Mouse (Mus musculus): ENCODE data around the gene Epp13. TPM values are rescaled to one million over a fixed set of nuclear protein-coding genes. Genes with fewer than 3 reads are reported as not detected.
"Not testable (repeated sequence)": the region's sequence is repeated elsewhere in the genome, so short reads cannot be mapped to it uniquely, and the experiment has no call there.

Epp13 gene
- not detected in 2 replicates for polyA plus RNA-seq (2014; fragmentation: Nextera tagmentation; extraction: Ambion mirVana)

- Histone ChIP-seq H3K4me3 (ENCODE audit: low read length) (no peak within 1 kb of the TSS), H3K9ac (ENCODE audit: low read depth, low read length) (no peak within 1 kb of the TSS), H3K36me3 (ENCODE audit: control insufficient read depth, insufficient read depth, low read length) (no peaks in the 10 kb centered on the region), H3K27ac (ENCODE audit: low read depth, low read length) (no peak within 1 kb of the TSS), H3K4me1 (ENCODE audit: control insufficient read depth, insufficient read depth, low read length) (no peaks in the 10 kb centered on the region), H3K4me2 (replicated peaks; ENCODE audit: low read depth, low read length) (no peak within 1 kb of the TSS), H3K27me3 (ENCODE audit: control insufficient read depth, insufficient read depth, low read length) (no peaks in the 10 kb centered on the region), H3K9me3 (ENCODE audit: control insufficient read depth, low read length) (no peaks in the 10 kb centered on the region)
- no peak for ATAC-seq (ENCODE audit: low FRiP score, low TSS enrichment)
- WGBS = 83% methylated on average over 6 of the region's 6 CpGs
Observed at GRCm38 (mm10) chr7:6252410-6252809, at the start of gene Epp13. TSS of gene Epp13 (plus strand) at chr7:6252710.

- no peak for ATAC-seq (ENCODE audit: low FRiP score, low TSS enrichment)
- 70% methylated on average over 3 of the region's 3 CpGs for WGBS
- H3K9ac ChIP-seq (ENCODE audit: low read depth, low read length) = no peak overlapping the region
Observed at GRCm38 (mm10) chr7:6204200-6204599, 48.3 kb upstream of the Epp13 start.

DNA sequence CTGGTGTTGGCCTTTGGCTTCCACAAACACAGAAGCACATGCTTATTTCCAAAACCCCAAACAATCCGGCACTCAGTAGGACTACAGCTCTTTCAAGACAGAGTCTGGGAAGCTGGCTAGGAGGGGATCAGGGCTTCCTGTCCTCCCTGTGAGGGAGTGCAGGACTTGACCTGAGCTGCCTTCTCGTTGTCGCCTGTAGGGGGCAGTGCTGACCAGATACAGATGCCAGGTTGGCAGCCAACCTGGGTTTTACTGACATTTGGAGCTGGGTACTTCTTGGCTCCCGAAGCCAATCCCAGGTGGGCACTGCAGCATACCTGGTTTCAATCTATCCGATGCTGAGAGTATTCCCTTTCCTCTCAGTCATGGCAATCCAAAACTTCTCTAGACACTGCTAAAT is 39.4 kb upstream of the Epp13 start:
- Histone ChIP-seq H3K4me3 (ENCODE audit: low read length) (no peak overlapping the region), H3K4me1 (ENCODE audit: control insufficient read depth, insufficient read depth, low read length) (no peaks in the 10 kb centered on the region), H3K4me2 (replicated peaks; ENCODE audit: low read depth, low read length) (no peak overlapping the region), H3K27ac (ENCODE audit: low read depth, low read length) (no peak overlapping the region), H3K36me3 (ENCODE audit: control insufficient read depth, insufficient read depth, low read length) (no peaks in the 10 kb centered on the region), H3K27me3 (ENCODE audit: control insufficient read depth, insufficient read depth, low read length) (no peaks in the 10 kb centered on the region), H3K9me3 (ENCODE audit: control insufficient read depth, low read length) (no peaks in the 10 kb centered on the region), H3K9ac (ENCODE audit: low read depth, low read length) (no peak overlapping the region)
- no peak for ATAC-seq (ENCODE audit: low FRiP score, low TSS enrichment)
- 44% methylated on average over 5 of the region's 5 CpGs for WGBS

More at GRCm38 (mm10) chr7:6204200-6204599, 48.3 kb upstream of the Epp13 start:
- Histone ChIP-seq H3K27ac (ENCODE audit: low read depth, low read length) (no peak overlapping the region), H3K4me2 (replicated peaks; ENCODE audit: low read depth, low read length) (no peak overlapping the region), H3K4me3 (ENCODE audit: low read length) (no peak overlapping the region), H3K27me3 (ENCODE audit: control insufficient read depth, insufficient read depth, low read length) (no peaks in the 10 kb centered on the region), H3K4me1 (ENCODE audit: control insufficient read depth, insufficient read depth, low read length) (no peaks in the 10 kb centered on the region), H3K36me3 (ENCODE audit: control insufficient read depth, insufficient read depth, low read length) (no peaks in the 10 kb centered on the region), H3K9me3 (ENCODE audit: control insufficient read depth, low read length) (no peaks in the 10 kb centered on the region)

- not testable (repeated sequence) for H3K9me3 ChIP-seq (ENCODE audit: control insufficient read depth, low read length); H3K4me1 ChIP-seq (ENCODE audit: control insufficient read depth, insufficient read depth, low read length); H3K27ac ChIP-seq (ENCODE audit: low read depth, low read length); H3K4me2 ChIP-seq (replicated peaks; ENCODE audit: low read depth, low read length); H3K36me3 ChIP-seq (ENCODE audit: control insufficient read depth, insufficient read depth, low read length); ATAC-seq (ENCODE audit: low FRiP score, low TSS enrichment); H3K9ac ChIP-seq (ENCODE audit: low read depth, low read length); H3K4me3 ChIP-seq (ENCODE audit: low read length); H3K27me3 ChIP-seq (ENCODE audit: control insufficient read depth, insufficient read depth, low read length)
- WGBS = 90% methylated on average over 3 of the region's 4 CpGs
Observed at GRCm38 (mm10) chr7:6214691-6215090, 37.8 kb upstream of the Epp13 start.

DNA sequence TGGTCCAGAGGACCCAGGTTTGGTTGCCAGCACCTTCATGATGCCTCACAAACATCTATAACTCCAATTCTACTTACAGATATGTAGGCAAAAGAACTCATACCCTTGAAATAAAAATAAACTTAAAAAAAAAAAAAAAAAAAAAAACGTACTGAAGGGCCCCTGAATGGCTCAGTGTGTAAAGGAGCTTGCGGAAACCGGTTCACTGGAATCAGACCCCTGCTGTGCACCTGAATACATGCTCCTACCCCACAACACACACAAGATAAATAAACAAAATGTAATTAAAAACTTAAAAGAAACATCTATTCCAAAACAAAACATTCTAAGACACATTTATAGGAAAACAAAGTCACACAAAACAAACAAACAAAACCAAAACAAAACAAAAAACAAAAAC is 32.4 kb upstream of the Epp13 start:
- 67% methylated on average over 3 of the region's 3 CpGs for WGBS
- H3K4me2 ChIP-seq (replicated peaks; ENCODE audit: low read depth, low read length) = no peak overlapping the region
- no peaks in the 10 kb centered on the region for H3K9me3 ChIP-seq (ENCODE audit: control insufficient read depth, low read length)
- H3K27me3 ChIP-seq (ENCODE audit: control insufficient read depth, insufficient read depth, low read length) = no peaks in the 10 kb centered on the region
- H3K9ac ChIP-seq (ENCODE audit: low read depth, low read length) = no peak overlapping the region
- no peak overlapping the region for H3K27ac ChIP-seq (ENCODE audit: low read depth, low read length)
- H3K4me1 ChIP-seq (ENCODE audit: control insufficient read depth, insufficient read depth, low read length) = no peaks in the 10 kb centered on the region
- H3K36me3 ChIP-seq (ENCODE audit: control insufficient read depth, insufficient read depth, low read length) = no peaks in the 10 kb centered on the region
- ATAC-seq (ENCODE audit: low FRiP score, low TSS enrichment) = no peak
- H3K4me3 ChIP-seq (ENCODE audit: low read length) = no peak overlapping the region

GRCm38 (mm10) chr7:6221978-6222377 is 30.5 kb upstream of the Epp13 start, which contains the start of gene Zscan5b:
TSS of gene Zscan5b (plus strand) at chr7:6222278.
- Histone ChIP-seq H3K9ac (ENCODE audit: low read depth, low read length) (no peak within 1 kb of the TSS), H3K4me2 (replicated peaks; ENCODE audit: low read depth, low read length) (no peak within 1 kb of the TSS), H3K36me3 (ENCODE audit: control insufficient read depth, insufficient read depth, low read length) (no peaks in the 10 kb centered on the region), H3K4me1 (ENCODE audit: control insufficient read depth, insufficient read depth, low read length) (no peaks in the 10 kb centered on the region), H3K27me3 (ENCODE audit: control insufficient read depth, insufficient read depth, low read length) (no peaks in the 10 kb centered on the region), H3K4me3 (ENCODE audit: low read length) (no peak within 1 kb of the TSS), H3K9me3 (ENCODE audit: control insufficient read depth, low read length) (no peaks in the 10 kb centered on the region), H3K27ac (ENCODE audit: low read depth, low read length) (no peak within 1 kb of the TSS)
- ATAC-seq (ENCODE audit: low FRiP score, low TSS enrichment) = no peak
- WGBS = 94% methylated on average over 12 of the region's 12 CpGs

DNA sequence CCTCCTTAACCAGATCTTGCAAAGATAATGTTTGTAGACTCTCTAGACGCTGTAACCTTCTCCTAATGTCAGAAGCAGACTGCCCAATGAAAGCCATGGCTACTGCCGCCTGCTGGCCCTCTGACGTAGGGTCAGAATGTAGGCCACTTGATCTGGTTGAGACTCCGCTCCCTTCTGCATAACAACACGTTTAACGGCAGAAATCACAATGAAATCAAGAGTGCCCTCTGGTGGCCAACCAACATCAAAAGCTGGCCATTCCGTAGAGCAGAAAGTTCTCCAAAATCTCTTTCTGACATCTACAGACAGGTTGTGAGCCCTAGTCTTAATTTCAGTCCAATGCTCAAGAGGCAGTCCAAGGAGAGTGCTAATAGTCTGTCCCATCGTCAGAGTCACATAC is 24.0 kb upstream of the Epp13 start:
- WGBS = 56% methylated on average over 8 of the region's 8 CpGs

DNA sequence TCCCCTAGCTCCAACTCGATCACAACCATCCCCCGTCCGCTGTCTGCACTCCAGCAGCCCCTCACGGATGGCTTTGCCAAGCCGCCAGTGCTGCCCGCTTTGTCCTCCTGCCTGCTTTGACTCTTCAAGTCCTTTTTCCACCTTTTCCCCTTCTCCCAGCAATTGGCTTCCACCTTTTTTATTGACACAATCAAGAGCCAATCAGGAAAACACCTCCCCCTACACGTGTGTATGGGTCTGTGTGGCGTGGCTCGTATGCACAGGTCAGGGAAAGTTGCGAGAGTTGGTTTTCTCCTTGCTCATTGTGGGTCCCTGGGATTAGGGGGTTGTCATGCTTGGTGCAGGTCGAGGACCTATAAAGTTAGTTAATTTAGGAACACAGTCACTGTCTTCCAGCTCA is 12.7 kb upstream of the Epp13 start:
- Histone ChIP-seq H3K27me3 (ENCODE audit: control insufficient read depth, insufficient read depth, low read length) (no peaks in the 10 kb centered on the region), H3K9me3 (ENCODE audit: control insufficient read depth, low read length) (no peaks in the 10 kb centered on the region), H3K36me3 (ENCODE audit: control insufficient read depth, insufficient read depth, low read length) (no peaks in the 10 kb centered on the region), H3K4me3 (ENCODE audit: low read length) (no peak overlapping the region), H3K9ac (ENCODE audit: low read depth, low read length) (no peak overlapping the region), H3K4me2 (replicated peaks; ENCODE audit: low read depth, low read length) (no peak overlapping the region), H3K27ac (ENCODE audit: low read depth, low read length) (no peak overlapping the region), H3K4me1 (ENCODE audit: control insufficient read depth, insufficient read depth, low read length) (no peaks in the 10 kb centered on the region)
- ATAC-seq (ENCODE audit: low FRiP score, low TSS enrichment) = no peak
- WGBS = 50% methylated on average over 11 of the region's 11 CpGs

More for the DNA sequence above, 24.0 kb upstream of the Epp13 start:
- not testable (repeated sequence) for H3K27me3 ChIP-seq (ENCODE audit: control insufficient read depth, insufficient read depth, low read length); H3K4me2 ChIP-seq (replicated peaks; ENCODE audit: low read depth, low read length); H3K4me1 ChIP-seq (ENCODE audit: control insufficient read depth, insufficient read depth, low read length); H3K9me3 ChIP-seq (ENCODE audit: control insufficient read depth, low read length); H3K27ac ChIP-seq (ENCODE audit: low read depth, low read length); H3K9ac ChIP-seq (ENCODE audit: low read depth, low read length); H3K36me3 ChIP-seq (ENCODE audit: control insufficient read depth, insufficient read depth, low read length); H3K4me3 ChIP-seq (ENCODE audit: low read length); ATAC-seq (ENCODE audit: low FRiP score, low TSS enrichment)

DNA sequence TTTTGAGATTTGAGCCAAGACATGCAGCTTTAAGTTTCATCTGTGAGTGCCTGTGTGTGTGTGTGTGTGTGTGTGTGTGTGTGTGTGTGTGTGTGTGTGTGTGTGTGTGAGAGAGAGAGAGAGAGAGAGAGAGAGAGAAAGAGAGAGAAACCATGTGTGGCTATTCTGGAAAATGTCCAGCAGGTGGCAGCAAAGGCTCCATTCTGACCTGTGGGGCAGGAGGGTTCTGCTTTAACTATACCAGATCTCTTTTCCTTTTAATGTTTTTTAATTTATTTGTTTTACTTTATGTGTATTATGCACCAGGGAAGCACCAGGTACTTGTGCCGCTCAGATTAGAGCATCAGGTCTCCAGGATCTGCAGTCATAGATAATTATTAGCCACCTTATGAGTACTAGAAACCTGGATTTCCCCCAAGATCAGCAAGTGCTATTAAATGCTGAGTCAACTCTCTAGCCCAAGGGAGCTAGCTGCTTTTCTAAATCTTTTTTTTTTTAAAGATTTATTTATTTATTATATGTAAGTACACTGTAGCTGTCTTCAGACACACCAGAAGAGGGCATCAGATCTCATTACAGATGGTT is 11.6 kb upstream of the Epp13 start:
- WGBS = 34% methylated on average over 1 of the region's 1 CpGs
- ATAC-seq (ENCODE audit: low FRiP score, low TSS enrichment); H3K9ac ChIP-seq (ENCODE audit: low read depth, low read length); H3K9me3 ChIP-seq (ENCODE audit: control insufficient read depth, low read length); H3K4me3 ChIP-seq (ENCODE audit: low read length); H3K4me2 ChIP-seq (replicated peaks; ENCODE audit: low read depth, low read length); H3K27me3 ChIP-seq (ENCODE audit: control insufficient read depth, insufficient read depth, low read length); H3K4me1 ChIP-seq (ENCODE audit: control insufficient read depth, insufficient read depth, low read length); H3K36me3 ChIP-seq (ENCODE audit: control insufficient read depth, insufficient read depth, low read length); H3K27ac ChIP-seq (ENCODE audit: low read depth, low read length): not testable (repeated sequence)
